Mouse (Mus musculus) forebrain, embryonic 11.5 days (tissue): Measurements from ENCODE around the gene Kdm5a. TPM values are rescaled to one million over a fixed set of nuclear protein-coding genes. Genes with fewer than 3 reads are reported as not detected.

Experiments
- ATAC-seq: fragments of 200-750 bp; cut with Nextera tagmentation; replicated peaks from 2 replicates; pipeline ENCODE4 v1.8.0; 2017; ENCODE audit warnings: moderate TSS enrichment; ENCODE audit not compliant: low FRiP score
- DNase-seq: peaks from one replicate; pipeline ENCODE4 v3.0.0-alpha.2; 2017; ENCODE audit warnings: low spot score
- H3K27ac ChIP-seq: fragments of 300-500 bp; sonication (generic); 2 replicates; pipeline ENCODE4 v1.5.1; 2014; ENCODE audit warnings: low read depth, low read length
- H3K27me3 ChIP-seq: fragments of 300-500 bp; sonication (generic); 2 replicates; pipeline ENCODE4 v1.6.1; 2014; ENCODE audit warnings: mild to moderate bottlenecking, low read length, mixed read lengths; ENCODE audit not compliant: control insufficient read depth, insufficient read depth
- H3K36me3 ChIP-seq: fragments of 300-500 bp; sonication (generic); 2 replicates; pipeline ENCODE4 v1.6.1; 2014; ENCODE audit warnings: mild to moderate bottlenecking, low read length, moderate library complexity, mixed read lengths; ENCODE audit not compliant: control insufficient read depth, insufficient read depth
- H3K4me1 ChIP-seq: fragments of 300-500 bp; sonication (generic); replicated peaks from 2 replicates; pipeline ENCODE4 v1.6.1; 2014; ENCODE audit warnings: low read length, mixed read lengths; ENCODE audit not compliant: control insufficient read depth, insufficient read depth
- H3K4me2 ChIP-seq: fragments of 300-500 bp; sonication (generic); 2 replicates; pipeline ENCODE4 v1.6.1; 2014; ENCODE audit warnings: low read depth, mild to moderate bottlenecking, low read length, moderate library complexity, mixed read lengths; ENCODE audit not compliant: severe bottlenecking
- H3K4me3 ChIP-seq: fragments of 300-500 bp; sonication (generic); 2 replicates; pipeline ENCODE4 v1.5.1; 2014; ENCODE audit warnings: low read depth, low read length
- H3K9ac ChIP-seq: fragments of 300-500 bp; sonication (generic); 2 replicates; pipeline ENCODE4 v1.6.1; 2014; ENCODE audit warnings: low read length
- H3K9me3 ChIP-seq: fragments of 300-500 bp; sonication (generic); 2 replicates; pipeline ENCODE4 v1.6.1; 2016; ENCODE audit warnings: low read length, mixed read lengths; ENCODE audit not compliant: control insufficient read depth
- WGBS: fragments of 180-500 bp; shearing (Covaris S2); extraction: QIAGEN DNeasy Blood & Tissue Kit; methylation state at CpG from one replicate; pipeline ENCODE4 v1.1.7; 2014; 5-methylcytosine and 5-hydroxymethylcytosine counted together
- polyA plus RNA-seq: library from polyadenylated mRNA; unstranded; fragments of >200 nt; fragmentation: Nextera tagmentation; extraction: Ambion mirVana; gene quantifications from 2 replicates; pipeline ENCODE4 v1.2.1, GENCODE M21; 2014

The Kdm5a gene
- polyA plus RNA-seq, 1 experiment from 2014 or later: 58.6 TPM

- 93% methylated on average over 2 of the region's 2 CpGs for WGBS
- DNase-seq (no peak), ATAC-seq (no peak)
- Histone ChIP-seq H3K36me3 (peaks cover 5% of the 10 kb centered on the region), H3K4me3 (no peak overlapping the region), H3K9me3 (no peaks in the 10 kb centered on the region), H3K9ac (no peak overlapping the region), H3K27me3 (no peaks in the 10 kb centered on the region), H3K4me2 (no peak overlapping the region), H3K27ac (no peak overlapping the region), H3K4me1 (no peaks in the 10 kb centered on the region)
Measured at GRCm38 (mm10) chr6:120392811-120393210, 28.9 kb downstream of the Kdm5a start.

GRCm38 (mm10) chr6:120395622-120396345, 31.9 kb downstream of the Kdm5a start:
- Histone ChIP-seq H3K4me2 (no peak overlapping the region), H3K27me3 (no peaks in the 10 kb centered on the region), H3K36me3 (peaks cover 3% of the 10 kb centered on the region), H3K4me3 (no peak overlapping the region), H3K9ac (no peak overlapping the region), H3K9me3 (no peaks in the 10 kb centered on the region), H3K4me1 (no peaks in the 10 kb centered on the region), H3K27ac (no peak overlapping the region)
- WGBS: 95% methylated on average over 5 of the region's 5 CpGs
- no peak for ATAC-seq
- DNase-seq: no peak

- Histone ChIP-seq H3K27ac (no peak overlapping the region), H3K9me3 (no peaks in the 10 kb centered on the region), H3K4me3 (no peak overlapping the region), H3K4me1 (no peaks in the 10 kb centered on the region), H3K4me2 (no peak overlapping the region), H3K27me3 (no peaks in the 10 kb centered on the region), H3K9ac (no peak overlapping the region), H3K36me3 (peaks cover 7% of the 10 kb centered on the region; the same call in 1 of the 2 replicates)
- DNase-seq (no peak), ATAC-seq (no peak)
- WGBS: 100% methylated on average over 1 of the region's 1 CpGs
Measured at GRCm38 (mm10) chr6:120403936-120404335, 40.0 kb downstream of the Kdm5a start.

GRCm38 (mm10) chr6:120438161-120438560, 74.2 kb downstream of the Kdm5a start:
- Histone ChIP-seq H3K9me3 (no peaks in the 10 kb centered on the region), H3K4me3 (no peak overlapping the region), H3K36me3 (peaks cover 5% of the 10 kb centered on the region; the same call in 1 of the 2 replicates), H3K4me2 (no peak overlapping the region), H3K27ac (no peak overlapping the region), H3K9ac (no peak overlapping the region), H3K27me3 (no peaks in the 10 kb centered on the region), H3K4me1 (no peaks in the 10 kb centered on the region)
- 95% methylated on average over 3 of the region's 3 CpGs for WGBS
- ATAC-seq (no peak), DNase-seq (no peak)

- Histone ChIP-seq H3K4me1 (no peaks in the 10 kb centered on the region), H3K4me2 (no peak overlapping the region), H3K9me3 (no peaks in the 10 kb centered on the region), H3K36me3 (peaks cover 5% of the 10 kb centered on the region; the same call in 1 of the 2 replicates), H3K9ac (no peak overlapping the region), H3K4me3 (no peak overlapping the region), H3K27ac (no peak overlapping the region), H3K27me3 (no peaks in the 10 kb centered on the region)
- no peak for ATAC-seq
- 90% methylated on average over 4 of the region's 4 CpGs for WGBS
- no peak for DNase-seq
Measured at GRCm38 (mm10) chr6:120442171-120442749, 78.3 kb downstream of the Kdm5a start.

- no peak overlapping the region for H3K27ac ChIP-seq
- H3K4me2 ChIP-seq: no peak overlapping the region
- no peak overlapping the region for H3K9ac ChIP-seq
- no peak overlapping the region for H3K4me3 ChIP-seq
- no peaks in the 10 kb centered on the region for H3K27me3 ChIP-seq
- peaks cover 5% of the 10 kb centered on the region; the same call in 1 of the 2 replicates for H3K36me3 ChIP-seq
- DNase-seq: no peak
- no peak for ATAC-seq
- WGBS: 87% methylated on average over 14 of the region's 14 CpGs
- no peaks in the 10 kb centered on the region for H3K4me1 ChIP-seq
- H3K9me3 ChIP-seq: no peaks in the 10 kb centered on the region
Measured at GRCm38 (mm10) chr6:120443363-120444355, 79.7 kb downstream of the Kdm5a start.

GRCm38 (mm10) chr6:120450208-120450607, 86.3 kb downstream of the Kdm5a start:
- ATAC-seq (no peak), DNase-seq (no peak)
- H3K9ac ChIP-seq: no peak overlapping the region
- H3K4me1 ChIP-seq: no peaks in the 10 kb centered on the region
- H3K4me2 ChIP-seq: no peak overlapping the region
- H3K36me3 ChIP-seq: no peaks in the 10 kb centered on the region
- H3K9me3 ChIP-seq: no peaks in the 10 kb centered on the region
- H3K4me3 ChIP-seq: no peak overlapping the region
- H3K27me3 ChIP-seq: no peaks in the 10 kb centered on the region
- no peak overlapping the region for H3K27ac ChIP-seq
- 91% methylated on average over 3 of the region's 3 CpGs for WGBS

GRCm38 (mm10) chr6:120452384-120453102, 88.6 kb downstream of the Kdm5a start:
- DNase-seq: no peak
- Histone ChIP-seq H3K27me3 (no peaks in the 10 kb centered on the region), H3K4me2 (no peak overlapping the region), H3K4me1 (no peaks in the 10 kb centered on the region), H3K9ac (no peak overlapping the region), H3K27ac (no peak overlapping the region), H3K9me3 (no peaks in the 10 kb centered on the region), H3K36me3 (no peaks in the 10 kb centered on the region), H3K4me3 (no peak overlapping the region)
- WGBS: 89% methylated on average over 11 of the region's 11 CpGs
- ATAC-seq: no peak
